13 mouse cellular contexts compared by ENCODE assay signal in genomic region chr17:70910238-70910637, GRCm38 (mm10). TPM values are rescaled to one million over a fixed set of nuclear protein-coding genes. Genes with fewer than 3 reads are reported as not detected.
DNase-seq lines count a peak whose midpoint lies in the region; ATAC-seq and TF ChIP-seq lines count a peak whose summit lies in the region.
"Had no signal": no experiment of that assay in that cellular context is flagged by ENCODE, and none has a peak within 500 bp of the region (broad histone marks: within the 10 kb centered on the region; RNA-seq: fewer than 3 reads in every experiment).

No protein-coding gene starts in this region.

- H3K27me3 ChIP-seq in hindbrain, postnatal 0 days (ENCODE audit: insufficient read depth, low read length): no peaks in the 10 kb centered on the region
- no peaks in the 10 kb centered on the region for H3K27me3 ChIP-seq in hindbrain, embryonic 11.5 days (ENCODE audit: control insufficient read depth, insufficient read depth, low read length)
- H3K27me3 ChIP-seq: liver, embryonic 15.5 days; midbrain, embryonic 13.5 days had no signal

- no peaks in the 10 kb centered on the region for H3K4me1 ChIP-seq in hindbrain, postnatal 0 days (ENCODE audit: insufficient read depth, low read length)
- H3K4me1 ChIP-seq in hindbrain, embryonic 11.5 days (replicated peaks; ENCODE audit: control insufficient read depth, insufficient read depth, low read length): no peaks in the 10 kb centered on the region
- H3K4me1 ChIP-seq: liver, embryonic 15.5 days; midbrain, embryonic 13.5 days had no signal

- TF ChIP-seq CTCF in hindbrain, postnatal 0 days (IDR thresholded peaks at IDR 0.05; ENCODE audit: low read depth): peak; percentile 46

- H3K9ac ChIP-seq in hindbrain, postnatal 0 days (replicated peaks; ENCODE audit: low read length): no peak overlapping the region
- H3K9ac ChIP-seq in hindbrain, embryonic 11.5 days (ENCODE audit: low read depth, low read length): no peak overlapping the region
- H3K9ac ChIP-seq: liver, embryonic 15.5 days; midbrain, embryonic 13.5 days had no signal

- H3K36me3 ChIP-seq in hindbrain, postnatal 0 days (ENCODE audit: insufficient read depth, low read length): no peaks in the 10 kb centered on the region
- H3K36me3 ChIP-seq in hindbrain, embryonic 11.5 days (ENCODE audit: control insufficient read depth, insufficient read depth, low read length): no peaks in the 10 kb centered on the region
- H3K36me3 ChIP-seq: liver, embryonic 15.5 days; midbrain, embryonic 13.5 days had no signal

- WGBS in hindbrain, postnatal 0 days: 80% methylated on average over 2 of the region's 2 CpGs
- WGBS in hindbrain, embryonic 11.5 days: 79% methylated on average over 2 of the region's 2 CpGs

- no peak overlapping the region for H3K4me3 ChIP-seq in hindbrain, postnatal 0 days (ENCODE audit: low read length)
- no peak overlapping the region for H3K4me3 ChIP-seq in hindbrain, embryonic 11.5 days (ENCODE audit: low read depth, low read length)
- H3K4me3 ChIP-seq: liver, embryonic 15.5 days; midbrain, embryonic 13.5 days had no signal

- no peak overlapping the region for H3K4me2 ChIP-seq in hindbrain, postnatal 0 days (ENCODE audit: low read depth, low read length)
- no peak overlapping the region for H3K4me2 ChIP-seq in hindbrain, embryonic 11.5 days (replicated peaks; ENCODE audit: low read depth, low read length)
- H3K4me2 ChIP-seq: liver, embryonic 15.5 days; midbrain, embryonic 13.5 days had no signal

- H3K9me3 ChIP-seq in hindbrain, postnatal 0 days (ENCODE audit: low read length): no peaks in the 10 kb centered on the region
- no peaks in the 10 kb centered on the region for H3K9me3 ChIP-seq in hindbrain, embryonic 11.5 days (ENCODE audit: control insufficient read depth, low read length)
- H3K9me3 ChIP-seq: liver, embryonic 15.5 days; midbrain, embryonic 13.5 days had no signal

- ATAC-seq in hindbrain, postnatal 0 days: no peak
- ATAC-seq in hindbrain, embryonic 11.5 days (ENCODE audit: low FRiP score): no peak
- ATAC-seq in common myeloid progenitor, adult 5-6 weeks (replicated peaks; ENCODE audit: low read depth, poor library complexity, severe bottlenecking): 0 out of 2 replicates have a peak, but pooled peaks have one; percentile 22
- ATAC-seq in monocyte, adult 5-6 weeks (replicated peaks; ENCODE audit: insufficient number of reproducible peaks, low FRiP score, low TSS enrichment, poor library complexity, severe bottlenecking): no peak
- ATAC-seq: midbrain, embryonic 13.5 days had no signal

- H3K27ac ChIP-seq in hindbrain, postnatal 0 days: no peak overlapping the region
- no peak overlapping the region for H3K27ac ChIP-seq in hindbrain, embryonic 11.5 days (ENCODE audit: low read depth, low read length)
- H3K27ac ChIP-seq: liver, embryonic 15.5 days; midbrain, embryonic 13.5 days had no signal

- DNase-seq in hindbrain, postnatal 0 days (ENCODE audit: low spot score): peak; percentile 15
- no peak for DNase-seq in hindbrain, embryonic 11.5 days (ENCODE audit: low spot score)
- peak; percentile 6 for DNase-seq in lung, postnatal 14 days
- no peak for DNase-seq in lung, postnatal 36 days
- DNase-seq in thymus, postnatal 25 days: peak; percentile 46
- DNase-seq in spleen, postnatal 4 days (ENCODE audit: low spot score in 2 of 2): no peak
- DNase-seq: heart, adult 18-20 months; heart, postnatal 4 days; right cerebral cortex, postnatal 14 days had no signal

RNA-seq across cellular contexts. Expression of gene Tgif1, which starts 56.9 kb away (rescaled TPM):
- 12.5 and 12.6 TPM in 2 replicates for total RNA-seq in hindbrain, postnatal 0 days (2014; rRNA removed)
- polyA plus RNA-seq in hindbrain, postnatal 0 days (2015; fragmentation: Nextera tagmentation; extraction: Ambion mirVana): 8.4 and 9.4 TPM in 2 replicates
- 61.6 and 66.0 TPM in 2 replicates for polyA plus RNA-seq in hindbrain, embryonic 11.5 days (2014; fragmentation: Nextera tagmentation; extraction: Ambion mirVana)
- 40.0 and 57.5 TPM in 2 replicates for total RNA-seq in common myeloid progenitor, adult 5-6 weeks (2017)
- total RNA-seq in monocyte, adult 5-6 weeks (2017): 79.7 to 125 TPM (median 111 TPM) in 3 replicates

Comparison
In these comparisons a context has a peak if more than half of its experiments do, and no peak if none do; other contexts are left out.
1. DNase-seq: peak in hindbrain, postnatal 0 days (single experiment), lung, postnatal 14 days (single experiment) and thymus, postnatal 25 days (single experiment); none in hindbrain, embryonic 11.5 days (single experiment), lung, postnatal 36 days (single experiment) and spleen, postnatal 4 days (0 of 2).